Mouse (Mus musculus) heart, adult 18-20 months (tissue): ENCODE data around the gene Arhgap25. TPM values are rescaled to one million over a fixed set of nuclear protein-coding genes. Genes with fewer than 3 reads are reported as not detected.

Experiments
- DNase-seq, 2 experiments: peaks; one replicate each; pipeline ENCODE4 v3.0.0; 2021 to 2022; ENCODE audit warnings: mixed read lengths in 1 of 2
- total RNA-seq, 2 experiments: library from RNA; stranded (reverse); gene quantifications; 2 replicates each; pipeline ENCODE4 v1.2.3; 2021

The Arhgap25 gene
- total RNA-seq, 2 experiments from 2014 or later: 4.5 to 4.7 TPM

DNA sequence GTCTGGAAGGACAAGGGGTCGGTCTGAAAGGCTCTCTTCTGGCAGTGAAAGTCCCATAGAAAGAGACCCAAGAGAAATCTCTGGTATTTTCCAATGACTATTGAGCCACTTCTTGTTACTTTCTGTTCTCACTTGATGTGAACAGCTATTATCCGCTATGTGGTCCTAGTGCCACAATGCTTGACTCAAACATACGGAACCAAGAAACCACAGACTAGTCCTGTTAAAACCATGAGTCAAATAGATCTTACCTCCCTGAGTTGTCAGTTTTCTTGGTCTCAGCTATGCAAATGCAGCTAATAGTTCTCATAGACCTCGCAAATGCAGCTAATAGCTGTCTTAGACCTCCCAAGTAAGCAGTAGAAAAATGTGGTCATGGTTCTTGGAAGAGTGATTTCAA is 85.8 kb downstream of the Arhgap25 start:
- DNase-seq: no peak

DNA sequence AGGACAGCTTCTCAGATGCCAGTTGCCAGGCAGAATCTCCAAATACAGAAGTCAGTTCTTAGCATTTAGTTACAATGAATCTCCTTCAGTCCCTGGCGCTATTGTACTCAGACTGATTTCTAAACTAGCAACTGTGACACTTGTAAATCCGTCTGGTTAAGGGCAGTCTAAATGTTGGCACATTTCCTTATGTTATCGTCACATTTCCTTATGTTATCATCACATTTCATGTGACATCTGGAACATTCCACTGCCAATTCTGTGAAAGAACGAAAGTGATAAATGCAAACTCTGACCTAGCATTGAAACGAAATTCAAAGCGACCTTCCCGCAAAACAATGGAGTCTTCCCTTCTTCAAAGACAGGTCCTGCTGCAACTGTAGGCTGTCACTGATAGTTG is 87.8 kb downstream of the Arhgap25 start:
- no peak for DNase-seq

DNA sequence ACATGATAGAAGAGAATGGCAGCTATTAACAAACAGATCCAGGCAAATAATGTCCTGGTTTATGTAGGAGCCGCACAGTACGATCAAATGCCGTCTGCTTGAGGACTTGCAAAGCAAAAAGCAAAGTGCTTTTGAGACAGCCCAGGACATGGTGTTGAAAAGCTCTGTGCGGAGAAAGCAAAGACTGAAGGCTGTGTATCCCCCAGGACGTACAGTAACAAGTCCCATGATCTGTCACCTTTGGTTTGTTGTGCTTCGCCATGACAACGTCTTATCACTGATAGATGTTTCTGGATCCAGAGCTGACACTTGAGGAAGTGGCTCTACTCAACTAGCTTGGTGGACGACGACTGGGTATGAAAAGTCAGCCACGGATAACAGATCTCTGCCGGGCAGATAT is 89.8 kb downstream of the Arhgap25 start:
- DNase-seq: no peak

DNA sequence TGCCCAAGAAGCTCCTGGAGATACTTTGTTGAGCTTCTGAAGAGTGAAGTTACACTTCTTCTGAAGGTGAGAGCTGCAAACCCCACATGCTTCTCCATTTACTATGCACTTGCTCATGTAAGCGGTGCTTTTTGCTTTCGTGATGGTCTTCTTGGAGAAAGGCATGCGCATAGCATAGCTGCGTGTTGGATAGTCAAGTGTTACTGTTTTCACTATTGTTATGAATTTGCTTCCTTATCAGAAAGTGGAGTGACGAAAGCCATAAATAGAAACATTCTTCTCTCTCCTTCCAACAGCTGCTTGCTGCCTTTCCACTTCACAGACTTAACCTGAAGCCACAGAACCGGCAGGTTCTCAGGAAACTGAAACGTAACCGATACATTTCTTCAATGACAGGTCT is 96.3 kb downstream of the Arhgap25 start:
- DNase-seq: no peak

DNA sequence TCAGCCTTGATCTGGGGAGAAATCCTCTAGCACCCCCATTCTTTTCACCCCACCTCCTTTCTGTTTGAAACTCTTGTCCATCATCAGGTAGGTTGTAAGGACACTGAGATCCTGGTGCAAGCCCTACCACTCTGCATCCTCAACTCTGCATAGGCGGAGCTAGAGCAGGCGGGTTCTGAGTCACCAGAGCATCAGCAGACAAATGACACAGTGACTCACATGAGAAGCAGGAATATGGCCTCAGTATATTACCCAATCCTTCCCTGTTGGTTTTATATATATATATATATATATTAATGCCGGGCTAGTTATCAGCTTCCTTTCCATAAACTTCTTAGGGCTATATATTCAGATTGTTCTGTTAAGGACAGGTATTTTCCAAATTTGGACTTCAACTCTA is 97.3 kb downstream of the Arhgap25 start:
- DNase-seq: no peak

DNA sequence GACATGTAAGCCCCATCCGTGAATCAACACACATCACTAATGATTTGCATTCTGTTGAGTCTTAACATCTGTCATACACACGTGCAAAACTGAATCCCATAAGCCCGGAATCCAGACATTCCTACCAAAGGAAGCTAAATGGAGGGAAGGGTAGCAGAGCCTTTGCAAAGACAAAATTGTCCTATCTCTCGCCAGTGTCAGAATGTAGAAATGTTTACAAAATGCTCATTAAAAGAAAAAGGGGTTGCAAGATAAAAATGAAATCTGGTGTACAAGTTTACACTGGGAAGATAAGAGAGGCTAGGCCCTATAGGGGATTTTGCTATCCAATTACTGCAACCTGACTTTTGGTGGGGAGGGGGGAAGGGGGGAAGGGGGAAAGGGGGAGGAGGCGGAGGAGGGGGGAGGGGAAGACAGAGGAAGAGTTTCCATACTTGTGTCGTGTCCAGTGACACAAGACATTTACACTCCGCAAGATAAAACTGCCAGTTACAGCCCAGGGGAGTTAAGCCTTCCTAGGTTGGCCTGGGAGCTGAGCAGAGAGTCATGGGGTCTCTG is 104.5 kb downstream of the Arhgap25 start, which contains the start of gene Bmp10:
Bmp10 (plus strand) TSS at position 508 of the 558 bp plus-strand sequence.
- no peak for DNase-seq

DNA sequence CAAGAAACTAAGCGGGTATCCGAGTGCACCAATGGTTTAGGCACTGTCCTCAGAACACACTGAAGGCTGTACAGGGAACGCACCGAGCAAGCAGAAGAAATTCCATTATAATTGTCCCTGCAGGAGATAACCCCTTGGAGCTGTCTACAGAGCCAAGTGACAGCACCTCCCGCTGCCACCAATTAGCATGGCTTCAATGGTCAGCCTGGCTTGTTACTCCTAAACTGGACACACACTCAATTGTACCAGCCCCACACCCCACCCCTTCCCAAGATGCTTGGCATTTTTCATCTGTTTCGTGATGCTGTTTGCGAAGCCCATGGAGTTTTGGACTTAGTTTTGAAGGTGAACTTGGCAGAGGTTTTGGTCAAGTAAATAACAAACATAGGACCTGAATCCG is 105.4 kb downstream of the Arhgap25 start:
- DNase-seq: no peak

DNA sequence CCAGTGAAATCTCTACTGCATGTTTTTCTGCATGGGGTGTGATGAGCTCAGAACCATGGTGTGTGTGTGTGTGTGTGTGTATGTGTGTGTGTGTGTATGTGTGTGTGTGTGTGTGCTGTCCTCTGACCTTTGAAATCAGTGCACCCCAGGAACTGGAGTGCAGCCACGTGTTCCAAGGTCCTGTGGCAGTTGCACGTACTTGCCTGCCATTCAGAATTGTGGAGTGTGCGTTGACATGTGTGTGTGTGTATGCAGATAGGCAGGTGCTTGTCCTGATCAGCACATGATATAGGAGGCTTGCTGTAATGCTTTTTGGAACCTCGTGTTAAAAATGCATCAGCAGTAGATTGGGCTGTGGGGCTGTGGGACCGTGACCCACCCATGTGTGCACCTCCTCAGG is 106.1 kb downstream of the Arhgap25 start:
- DNase-seq: no peak

DNA sequence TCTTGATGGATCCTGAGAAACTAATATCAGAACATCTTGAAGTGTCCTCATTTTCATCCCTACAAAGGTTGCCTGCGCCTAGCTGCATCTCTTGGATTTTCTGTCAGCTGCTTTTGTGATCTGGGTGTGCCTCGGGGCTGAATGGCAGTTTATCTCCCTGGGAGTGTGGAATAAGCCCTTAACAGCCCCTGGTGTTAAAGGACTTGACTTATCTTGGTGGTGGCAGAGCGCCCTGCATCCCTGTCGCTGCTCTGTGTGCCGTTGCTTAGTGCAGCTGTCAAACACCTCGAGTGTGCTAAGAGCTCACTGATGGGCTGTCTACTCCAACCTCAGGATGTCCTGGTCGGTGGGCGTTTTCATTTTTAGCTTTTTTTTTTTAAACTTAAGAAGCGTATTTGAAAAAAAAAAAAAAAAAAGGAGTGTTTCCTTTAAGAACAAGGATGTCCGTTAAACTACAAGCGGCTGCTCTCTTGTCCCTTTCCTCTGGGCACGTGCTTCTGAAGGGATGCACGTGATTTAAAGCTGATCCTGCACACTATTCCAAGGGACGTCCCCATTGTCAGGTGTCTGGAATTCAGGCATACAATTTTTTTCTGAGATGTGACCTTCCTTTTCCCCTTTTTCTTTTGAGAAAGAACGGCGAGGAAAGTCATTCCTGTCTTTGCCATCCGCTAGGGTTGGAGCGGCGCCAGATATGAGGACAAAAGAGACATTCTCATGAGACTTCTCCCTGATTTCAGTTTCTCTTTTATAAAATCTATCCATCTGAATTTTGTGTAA is 108.8 kb downstream of the Arhgap25 start:
- DNase-seq: peak; percentile 14 to 49

DNA sequence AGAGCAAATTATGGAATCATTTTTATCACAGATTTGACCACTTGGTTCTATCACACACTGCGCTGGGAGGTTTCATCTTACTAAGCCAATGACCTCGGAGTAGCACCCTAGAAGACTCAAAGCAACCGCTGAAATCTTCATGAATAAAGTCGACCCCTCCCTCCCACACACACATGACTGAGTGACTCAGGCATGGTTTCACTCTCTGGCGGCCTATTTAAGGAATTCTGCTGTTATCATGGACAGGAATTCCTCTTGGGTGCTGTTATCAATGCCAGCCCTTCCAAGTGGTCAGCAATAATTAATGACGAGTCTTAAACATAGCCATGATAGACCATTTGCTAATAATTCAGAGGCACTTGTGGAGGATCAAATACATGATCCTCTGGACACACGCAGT is 110.8 kb downstream of the Arhgap25 start:
- peak in 1 of 2 experiments; percentile 7 for DNase-seq

DNA sequence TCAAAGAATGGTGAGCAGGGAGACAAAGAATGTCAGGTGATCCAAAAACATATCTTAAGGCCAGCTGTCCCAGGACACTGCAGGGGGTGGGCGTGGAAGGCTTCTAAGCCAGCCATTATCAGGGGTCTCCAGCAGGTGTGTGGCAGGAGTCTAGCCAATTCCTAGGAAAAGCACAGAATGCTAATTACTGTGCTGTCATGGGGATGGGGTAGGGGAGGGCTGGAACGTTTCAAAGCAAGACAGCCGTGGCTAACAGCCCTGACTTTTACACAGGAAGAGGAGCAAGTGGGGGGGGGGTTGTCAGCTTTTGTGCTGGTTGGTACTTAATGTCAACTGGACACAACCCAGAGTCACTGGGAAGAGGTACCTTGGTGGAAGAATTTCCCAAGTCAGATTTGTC is 121.0 kb downstream of the Arhgap25 start:
- DNase-seq: no peak

Other genes starting within 250 kb of the Arhgap25 start
- 1 to 10 TPM; 6.5 to 7.6 TPM for gene Antxr1, start 197.4 kb downstream of the Arhgap25 start, total RNA-seq
- not detected for gene Gkn1, start 182.3 kb downstream of the Arhgap25 start, total RNA-seq
- gene Gkn2, start 159.9 kb downstream of the Arhgap25 start, total RNA-seq: not detected
- gene Gkn3, start 144.3 kb downstream of the Arhgap25 start, total RNA-seq: 1 to 10 TPM in 1 of 2 experiments, under 1 TPM in 1; 0.74 to 2.0 TPM
- gene Bmp10, start 104.3 kb downstream of the Arhgap25 start, total RNA-seq: 10 to 100 TPM; 33.7 to 46.0 TPM
- under 1 TPM; 0.46 to 0.69 TPM for gene Prokr1, start 57.5 kb upstream of the Arhgap25 start, total RNA-seq
- 1 to 10 TPM; 2.2 to 3.0 TPM for gene Aplf, start 138.9 kb upstream of the Arhgap25 start, total RNA-seq
- 1 to 10 TPM in 1 of 2 experiments, under 1 TPM in 1; 0.94 to 1.3 TPM for gene Efcc1, start 197.6 kb upstream of the Arhgap25 start, total RNA-seq
- 1 to 10 TPM; 1.2 TPM for gene Gp9, start 244.8 kb upstream of the Arhgap25 start, total RNA-seq